Mouse (Mus musculus): ENCODE measurements around the gene Kif2c.

DNA sequence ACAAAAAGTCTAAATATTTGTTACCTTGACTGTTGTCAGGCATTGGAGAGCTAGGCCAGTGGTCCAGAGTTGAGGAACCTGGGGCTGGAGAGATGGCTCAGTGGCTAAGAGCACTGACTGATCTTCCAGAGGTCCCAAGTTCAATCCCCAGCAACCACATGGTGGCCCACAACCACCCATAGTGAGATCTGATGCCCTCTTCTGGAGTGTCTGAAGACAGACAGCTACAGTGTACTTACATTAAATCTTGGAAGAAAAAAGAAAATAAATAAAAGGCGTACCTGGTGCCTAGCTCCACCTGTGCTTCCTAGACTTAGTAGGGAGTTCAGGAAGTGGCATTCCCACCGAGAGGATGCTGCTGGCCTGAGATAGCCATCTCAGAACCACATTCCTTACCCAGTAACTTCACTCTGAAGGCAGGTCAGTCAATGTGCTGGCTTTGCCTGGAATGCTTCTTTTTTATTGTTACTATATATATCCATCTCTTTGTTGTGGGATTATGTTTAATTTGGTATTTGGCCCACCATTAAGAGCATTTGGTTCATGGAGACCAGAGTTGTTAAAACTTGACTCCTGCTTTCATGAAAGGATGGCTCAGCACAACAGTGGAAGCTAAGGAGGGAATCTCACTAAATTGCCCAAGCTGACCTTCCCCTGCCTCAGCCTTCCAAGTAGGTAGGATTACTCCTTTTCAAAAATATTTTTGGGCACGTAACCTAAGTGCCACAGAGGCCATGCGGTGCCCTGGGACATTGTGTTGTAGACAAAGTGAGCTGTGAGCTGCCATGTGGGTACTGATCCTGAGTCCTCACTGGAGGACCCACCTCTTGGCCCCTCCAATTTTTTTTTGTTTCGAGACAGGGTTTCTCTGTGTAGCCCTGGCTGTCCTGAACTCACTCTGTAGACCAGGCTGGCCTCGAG, 32.9 kb downstream of the Kif2c start:
- no peak for TF ChIP-seq CTCF (IDR thresholded peaks at IDR 0.05; ENCODE audit: low read depth, low read length)
- TF ChIP-seq GATA1 (IDR thresholded peaks at IDR 0.05; ENCODE audit: borderline replicate concordance, low read length): no peak
- peak; percentile 88; the same call in 1 of the 2 replicates for TF ChIP-seq POLR2AphosphoS5 (IDR thresholded peaks at IDR 0.05; ENCODE audit: insufficient replicate concordance, low read depth, low read length)

Data from G1E (cell line).